Mouse (Mus musculus) brain, embryonic 14.5 days (tissue): ENCODE measurements around the gene Mb.
A peak's percentile ranks its signal among the peaks of the same experiment; 100 is the strongest.

Experiments used
- CTCF ChIP-seq: fragments of 200-500 bp; IDR thresholded peaks from 2 replicates; pipeline ENCODE4 v1.5.1; 2012; ENCODE audit warnings: inconsistent platforms, mild to moderate bottlenecking, moderate library complexity, borderline replicate concordance; ENCODE audit not compliant: insufficient read depth, insufficient read length; ENCODE audit errors: extremely low read depth
- POLR2A ChIP-seq: fragments of 200-500 bp; IDR thresholded peaks from 2 replicates; pipeline ENCODE4 v1.6.1; 2012; ENCODE audit warnings: mild to moderate bottlenecking, inconsistent platforms, borderline replicate concordance; ENCODE audit not compliant: poor library complexity, insufficient read depth, insufficient read length, severe bottlenecking; ENCODE audit errors: extremely low read depth

- peak; percentile 43; the same call in 1 of the 2 replicates for TF ChIP-seq CTCF
- TF ChIP-seq POLR2A = no peak
Observed at GRCm38 (mm10) chr15:76982745-76983144, 67.7 kb downstream of the Mb start.
